Mouse (Mus musculus): ENCODE results near the gene Crispld2. TPM values are rescaled to one million over a fixed set of nuclear protein-coding genes. Genes with fewer than 3 reads are reported as not detected.

The Crispld2 gene
- total RNA-seq, 1 experiment = 12.1 TPM

GRCm38 (mm10) chr8:119947653-119948052 lies 44.6 kb upstream of the Crispld2 start:
- Histone ChIP-seq H3K9me3 (ENCODE audit: control insufficient read depth, insufficient read depth, low read depth, low read length) (no peaks in the 10 kb centered on the region), H3K36me3 (ENCODE audit: control insufficient read depth, insufficient read depth, low read length, poor library complexity, severe bottlenecking) (peaks cover 76% of the 10 kb centered on the region), H3K4me1 (ENCODE audit: control insufficient read depth in 2 of 2, insufficient read depth in 2 of 2, low read length in 2 of 2, poor library complexity in 1 of 2) (peaks cover 2 to 3% of the 10 kb centered on the region in 2 experiments; a peak in 1 of 4 replicates), H3K27ac (ENCODE audit: insufficient read depth, low read depth, low read length, poor library complexity, severe bottlenecking) (no peak overlapping the region), H3K9ac (ENCODE audit: insufficient read depth, low read depth, low read length, poor library complexity, severe bottlenecking) (no peak overlapping the region), H3K4me3 (ENCODE audit: insufficient read depth in 1 of 2, low read depth in 1 of 2, low read length in 2 of 2, poor library complexity in 1 of 2, severe bottlenecking in 1 of 2) (no peak overlapping the region)
- TF ChIP-seq MAFK (IDR thresholded peaks at IDR 0.05; ENCODE audit: insufficient read depth, low read depth, low read length) (no peak), ZC3H11A (IDR thresholded peaks at IDR 0.05; ENCODE audit: borderline replicate concordance, low read depth, low read length) (no peak), HCFC1 (IDR thresholded peaks at IDR 0.05; ENCODE audit: borderline replicate concordance, insufficient read depth, low read length) (no peak), ZNF384 (IDR thresholded peaks at IDR 0.05; ENCODE audit: low read depth, low read length) (no peak), CHD2 (IDR thresholded peaks at IDR 0.05; ENCODE audit: low read depth, low read length) (no peak)
- in situ Hi-C loops (cut with MboI; ENCODE audit: low sequenced_read_pairs in 2 of 2, unreplicated experiment in 2 of 2) = no loop called here
- no peak for DNase-seq (ENCODE audit: low read depth, low spot score)

DNA sequence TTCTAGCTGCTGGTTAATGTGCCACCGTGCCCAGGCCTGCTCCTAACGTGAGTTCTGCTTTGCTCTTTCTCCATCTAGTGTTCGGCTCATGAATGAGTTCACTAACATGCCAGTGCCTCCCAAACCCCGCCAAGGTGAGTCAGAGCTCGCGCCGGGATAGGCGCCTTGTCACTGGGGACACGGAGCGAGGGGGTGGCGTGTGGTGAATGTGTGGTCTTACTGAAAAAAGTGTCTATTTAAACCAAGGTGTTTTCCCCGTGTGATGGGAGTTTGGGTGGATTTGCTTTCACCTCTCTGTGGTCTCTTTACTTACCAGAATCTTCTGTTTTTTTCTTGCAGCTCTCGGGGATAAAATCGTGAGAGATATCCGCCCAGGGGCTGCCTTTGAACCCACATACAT lies 43.9 kb upstream of the Crispld2 start:
- DNase-seq (ENCODE audit: low read depth, low spot score) = no peak
- H3K27ac ChIP-seq (ENCODE audit: insufficient read depth, low read depth, low read length, poor library complexity, severe bottlenecking) = no peak overlapping the region
- no peak overlapping the region for H3K9ac ChIP-seq (ENCODE audit: insufficient read depth, low read depth, low read length, poor library complexity, severe bottlenecking)
- TF ChIP-seq HCFC1 (IDR thresholded peaks at IDR 0.05; ENCODE audit: borderline replicate concordance, insufficient read depth, low read length) = no peak
- H3K36me3 ChIP-seq (ENCODE audit: control insufficient read depth, insufficient read depth, low read length, poor library complexity, severe bottlenecking) = peaks cover 82% of the 10 kb centered on the region
- no peaks in the 10 kb centered on the region for H3K9me3 ChIP-seq (ENCODE audit: control insufficient read depth, insufficient read depth, low read depth, low read length)
- in situ Hi-C loops (cut with MboI; ENCODE audit: low sequenced_read_pairs in 2 of 2, unreplicated experiment in 2 of 2) = no loop called here
- H3K4me1 ChIP-seq (ENCODE audit: control insufficient read depth in 2 of 2, insufficient read depth in 2 of 2, low read length in 2 of 2, poor library complexity in 1 of 2) = peaks cover 2 to 3% of the 10 kb centered on the region in 2 experiments; a peak in 1 of 4 replicates
- no peak overlapping the region for H3K4me3 ChIP-seq (ENCODE audit: insufficient read depth in 1 of 2, low read depth in 1 of 2, low read length in 2 of 2, poor library complexity in 1 of 2, severe bottlenecking in 1 of 2)

DNA sequence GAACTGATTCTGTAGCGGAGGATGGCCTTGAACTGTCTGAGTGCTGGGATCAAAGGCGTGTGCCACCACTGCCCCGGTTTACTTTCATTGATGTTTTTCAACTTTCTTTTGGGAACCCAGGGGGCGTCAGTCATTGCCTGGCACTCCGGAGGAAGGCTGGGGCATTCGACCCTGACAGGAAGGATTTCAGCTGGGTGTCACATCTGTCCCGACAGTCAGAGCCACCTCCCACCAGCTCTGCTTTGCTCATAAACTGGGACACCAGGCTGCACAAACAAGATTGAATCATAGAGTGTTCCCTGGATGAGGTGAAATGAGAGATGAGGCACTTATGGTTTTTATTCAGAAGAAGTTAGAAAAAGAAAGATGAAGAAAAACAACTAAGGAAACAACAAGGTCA lies 40.0 kb upstream of the Crispld2 start:
- Histone ChIP-seq H3K27ac (ENCODE audit: insufficient read depth, low read depth, low read length, poor library complexity, severe bottlenecking) (no peak overlapping the region), H3K4me3 (ENCODE audit: insufficient read depth in 1 of 2, low read depth in 1 of 2, low read length in 2 of 2, poor library complexity in 1 of 2, severe bottlenecking in 1 of 2) (no peak overlapping the region), H3K9ac (ENCODE audit: insufficient read depth, low read depth, low read length, poor library complexity, severe bottlenecking) (no peak overlapping the region), H3K4me1 (ENCODE audit: control insufficient read depth in 2 of 2, insufficient read depth in 2 of 2, low read length in 2 of 2, poor library complexity in 1 of 2) (peaks cover 2 to 3% of the 10 kb centered on the region in 2 experiments; a peak in 1 of 4 replicates), H3K36me3 (ENCODE audit: control insufficient read depth, insufficient read depth, low read length, poor library complexity, severe bottlenecking) (peaks cover 83% of the 10 kb centered on the region), H3K9me3 (ENCODE audit: control insufficient read depth, insufficient read depth, low read depth, low read length) (no peaks in the 10 kb centered on the region)
- no peak for TF ChIP-seq ZNF384 (IDR thresholded peaks at IDR 0.05; ENCODE audit: low read depth, low read length)
- TF ChIP-seq MAFK (IDR thresholded peaks at IDR 0.05; ENCODE audit: insufficient read depth, low read depth, low read length) = no peak
- TF ChIP-seq HCFC1 (IDR thresholded peaks at IDR 0.05; ENCODE audit: borderline replicate concordance, insufficient read depth, low read length) = no peak
- no peak for TF ChIP-seq CHD2 (IDR thresholded peaks at IDR 0.05; ENCODE audit: low read depth, low read length)
- TF ChIP-seq ZC3H11A (IDR thresholded peaks at IDR 0.05; ENCODE audit: borderline replicate concordance, low read depth, low read length) = no peak
- in situ Hi-C loops (cut with MboI; ENCODE audit: low sequenced_read_pairs in 2 of 2, unreplicated experiment in 2 of 2) = no loop called here
- no peak for DNase-seq (ENCODE audit: low read depth, low spot score)

GRCm38 (mm10) chr8:119952747-119953146 lies 39.5 kb upstream of the Crispld2 start:
- DNase-seq (ENCODE audit: low read depth, low spot score) = no peak
- H3K9me3 ChIP-seq (ENCODE audit: control insufficient read depth, insufficient read depth, low read depth, low read length) = no peaks in the 10 kb centered on the region
- no peak for TF ChIP-seq ZC3H11A (IDR thresholded peaks at IDR 0.05; ENCODE audit: borderline replicate concordance, low read depth, low read length)
- H3K36me3 ChIP-seq (ENCODE audit: control insufficient read depth, insufficient read depth, low read length, poor library complexity, severe bottlenecking) = peaks cover 85% of the 10 kb centered on the region
- H3K4me1 ChIP-seq (ENCODE audit: control insufficient read depth in 2 of 2, insufficient read depth in 2 of 2, low read length in 2 of 2, poor library complexity in 1 of 2) = peaks cover 2 to 3% of the 10 kb centered on the region in 2 experiments; a peak in 1 of 4 replicates
- in situ Hi-C loops (cut with MboI; ENCODE audit: low sequenced_read_pairs in 2 of 2, unreplicated experiment in 2 of 2) = no loop called here
- H3K27ac ChIP-seq (ENCODE audit: insufficient read depth, low read depth, low read length, poor library complexity, severe bottlenecking) = no peak overlapping the region
- H3K9ac ChIP-seq (ENCODE audit: insufficient read depth, low read depth, low read length, poor library complexity, severe bottlenecking) = no peak overlapping the region
- no peak overlapping the region for H3K4me3 ChIP-seq (ENCODE audit: insufficient read depth in 1 of 2, low read depth in 1 of 2, low read length in 2 of 2, poor library complexity in 1 of 2, severe bottlenecking in 1 of 2)

- in situ Hi-C loops (cut with MboI; ENCODE audit: low sequenced_read_pairs in 2 of 2, unreplicated experiment in 2 of 2) = no loop called here
- H3K4me1 ChIP-seq (ENCODE audit: control insufficient read depth in 2 of 2, insufficient read depth in 2 of 2, low read length in 2 of 2, poor library complexity in 1 of 2) = no peaks in the 10 kb centered on the region
Measured at GRCm38 (mm10) chr8:119955333-119955732, 36.9 kb upstream of the Crispld2 start.

More at GRCm38 (mm10) chr8:119955333-119955732, 36.9 kb upstream of the Crispld2 start:
- DNase-seq (ENCODE audit: low read depth, low spot score) = no peak
- H3K9me3 ChIP-seq (ENCODE audit: control insufficient read depth, insufficient read depth, low read depth, low read length) = no peaks in the 10 kb centered on the region
- H3K9ac ChIP-seq (ENCODE audit: insufficient read depth, low read depth, low read length, poor library complexity, severe bottlenecking) = no peak overlapping the region
- H3K36me3 ChIP-seq (ENCODE audit: control insufficient read depth, insufficient read depth, low read length, poor library complexity, severe bottlenecking) = peaks cover 71% of the 10 kb centered on the region
- no peak for TF ChIP-seq HCFC1 (IDR thresholded peaks at IDR 0.05; ENCODE audit: borderline replicate concordance, insufficient read depth, low read length)
- no peak for TF ChIP-seq CHD2 (IDR thresholded peaks at IDR 0.05; ENCODE audit: low read depth, low read length)
- TF ChIP-seq ZC3H11A (IDR thresholded peaks at IDR 0.05; ENCODE audit: borderline replicate concordance, low read depth, low read length) = no peak
- TF ChIP-seq ZNF384 (IDR thresholded peaks at IDR 0.05; ENCODE audit: low read depth, low read length) = no peak
- no peak for TF ChIP-seq MAFK (IDR thresholded peaks at IDR 0.05; ENCODE audit: insufficient read depth, low read depth, low read length)
- H3K27ac ChIP-seq (ENCODE audit: insufficient read depth, low read depth, low read length, poor library complexity, severe bottlenecking) = no peak overlapping the region
- no peak overlapping the region for H3K4me3 ChIP-seq (ENCODE audit: insufficient read depth in 1 of 2, low read depth in 1 of 2, low read length in 2 of 2, poor library complexity in 1 of 2, severe bottlenecking in 1 of 2)
